Mouse (Mus musculus) liver, adult 2 months (tissue): ENCODE measurements at regions not wholly inside any gene's neighbourhood (a gene's known extent, or its start where the extent isn't known, plus 50 kb on each side); places are given as distances from the start of the nearest gene placed in this dataset.

Source experiments
- DNase-seq: peaks from one replicate; pipeline ENCODE4 v3.0.0-alpha.2; 2011; ENCODE audit warnings: low read depth, low spot score; ENCODE audit errors: extremely low read depth
- H3K27ac ChIP-seq: fragments of 200-500 bp; replicated peaks from 2 replicates; pipeline ENCODE4 v1.5.1; 2012; ENCODE audit warnings: low read depth, mild to moderate bottlenecking, control low read depth, inconsistent platforms, low read length; ENCODE audit not compliant: insufficient read depth
- H3K27me3 ChIP-seq: fragments of 200-500 bp; 2 replicates; pipeline ENCODE4 v1.6.1; 2012; ENCODE audit warnings: mild to moderate bottlenecking, moderate library complexity, low read length, inconsistent platforms; ENCODE audit not compliant: control insufficient read depth, insufficient read depth
- H3K36me3 ChIP-seq: fragments of 200-500 bp; 2 replicates; pipeline ENCODE4 v1.6.1; 2012; ENCODE audit warnings: low read length, inconsistent platforms; ENCODE audit not compliant: control insufficient read depth, insufficient read depth
- H3K4me1 ChIP-seq: fragments of 200-500 bp; 2 replicates; pipeline ENCODE4 v1.6.1; 2011; ENCODE audit warnings: low read length; ENCODE audit not compliant: control insufficient read depth, insufficient read depth
- H3K4me3 ChIP-seq: fragments of 200-500 bp; 2 replicates; pipeline ENCODE4 v1.5.1; 2011; ENCODE audit warnings: low read depth, mild to moderate bottlenecking, control low read depth, low read length, moderate library complexity; ENCODE audit not compliant: insufficient read depth
- H3K79me2 ChIP-seq: fragments of 200-500 bp; 2 replicates; pipeline ENCODE4 v1.6.1; 2012; ENCODE audit warnings: inconsistent platforms, mild to moderate bottlenecking, low read length, moderate library complexity; ENCODE audit not compliant: control insufficient read depth, insufficient read depth
- H3K9ac ChIP-seq: fragments of 200-500 bp; 2 replicates; pipeline ENCODE4 v1.6.1; 2012; ENCODE audit warnings: low read depth, mild to moderate bottlenecking, control low read depth, inconsistent platforms, low read length
- CTCF ChIP-seq: fragments of 200-500 bp; IDR thresholded peaks from 2 replicates; pipeline ENCODE4 v1.5.1; 2011; ENCODE audit warnings: low read depth, low read length, control low read depth
- POLR2A ChIP-seq: fragments of 200-500 bp; IDR thresholded peaks from 2 replicates; pipeline ENCODE4 v1.6.1; 2011; ENCODE audit warnings: low read length, control low read depth; ENCODE audit not compliant: insufficient read depth; ENCODE audit errors: extremely low read depth
- WGBS: fragments of 180-500 bp; shearing (Covaris S2); methylation state at CpG from one replicate; pipeline ENCODE4 v1.1.7; 2018; 5-methylcytosine and 5-hydroxymethylcytosine counted together

DNA sequence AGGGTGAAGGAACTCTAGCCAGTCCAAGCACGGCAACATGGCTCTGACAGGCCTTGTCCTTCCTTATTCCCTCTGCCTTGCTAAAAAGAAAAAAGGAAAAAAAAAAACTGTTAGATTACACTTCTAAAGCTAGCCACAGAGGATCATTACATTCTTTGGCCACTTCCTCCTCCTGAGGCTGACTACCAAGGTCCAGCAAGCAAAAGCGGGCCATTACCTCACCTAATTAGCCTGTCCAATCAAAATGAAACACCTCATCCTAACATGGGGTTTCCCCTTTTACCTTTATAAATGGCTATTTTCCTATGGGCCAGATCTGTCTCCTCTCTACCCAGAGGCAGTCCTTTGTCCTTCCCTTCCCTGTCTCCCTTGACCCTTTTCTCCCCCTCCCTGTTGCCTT is 102.2 kb downstream of the Pih1h3b start:
- 92% methylated on average over 2 of the region's 2 CpGs for WGBS
- no peaks in the 10 kb centered on the region for H3K36me3 ChIP-seq
- DNase-seq, result no peak
- H3K9ac ChIP-seq, result no peak overlapping the region
- no peak overlapping the region for H3K4me3 ChIP-seq
- H3K27me3 ChIP-seq, result no peaks in the 10 kb centered on the region
- H3K4me1 ChIP-seq, result no peaks in the 10 kb centered on the region
- TF ChIP-seq POLR2A (no peak), CTCF (no peak)
- no peaks in the 10 kb centered on the region for H3K79me2 ChIP-seq
- H3K27ac ChIP-seq, result no peak overlapping the region

DNA sequence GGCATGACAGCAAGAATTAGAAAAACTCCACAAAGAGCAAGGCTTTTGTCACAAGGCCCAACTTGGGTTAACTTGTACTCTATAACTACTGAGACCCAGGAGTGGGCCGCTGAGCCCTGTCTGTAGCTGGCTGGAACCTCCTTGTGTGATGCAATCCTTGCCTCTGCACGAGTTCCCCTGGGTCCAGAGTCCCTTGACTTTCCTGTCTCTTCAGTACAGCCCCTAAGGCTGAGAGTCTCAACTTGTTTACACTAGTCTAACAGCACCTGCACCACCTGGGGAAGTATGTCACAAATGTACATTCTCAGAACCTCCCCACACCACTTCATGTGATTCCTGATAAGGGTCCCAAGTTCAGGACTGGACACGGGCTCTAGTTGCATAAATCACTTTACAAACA is 103.3 kb downstream of the Pih1h3b start:
- Histone ChIP-seq H3K36me3 (no peaks in the 10 kb centered on the region), H3K4me3 (no peak overlapping the region), H3K79me2 (no peaks in the 10 kb centered on the region), H3K27me3 (no peaks in the 10 kb centered on the region), H3K9ac (no peak overlapping the region), H3K27ac (no peak overlapping the region), H3K4me1 (no peaks in the 10 kb centered on the region)
- TF ChIP-seq CTCF, result no peak
- TF ChIP-seq POLR2A, result no peak
- WGBS, result 19% methylated on average over 3 of the region's 3 CpGs
- DNase-seq, result peak; percentile 25

DNA sequence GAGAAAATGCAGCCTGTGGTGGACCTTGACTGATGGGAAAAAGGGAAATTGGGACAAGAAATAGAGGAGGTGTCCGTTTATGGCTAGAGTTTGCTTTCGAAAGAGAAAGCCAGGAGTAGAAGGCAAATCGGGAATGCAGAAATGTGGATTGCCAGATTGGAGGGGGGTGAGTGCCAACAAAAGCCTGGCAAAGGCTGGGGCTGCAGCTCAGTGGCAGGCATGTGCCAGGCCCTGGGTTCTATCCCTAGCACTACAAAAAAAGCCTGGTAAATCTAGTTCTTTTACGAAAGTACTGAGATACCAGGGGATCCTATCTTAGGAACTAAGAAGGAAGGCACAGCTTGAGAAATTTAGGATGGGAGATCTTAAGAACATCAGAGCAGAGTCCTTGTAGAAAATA is 117.2 kb downstream of the Pih1h3b start:
- Histone ChIP-seq H3K27me3 (no peaks in the 10 kb centered on the region), H3K79me2 (no peaks in the 10 kb centered on the region), H3K4me1 (no peaks in the 10 kb centered on the region), H3K27ac (no peak overlapping the region), H3K9ac (no peak overlapping the region), H3K36me3 (no peaks in the 10 kb centered on the region), H3K4me3 (no peak overlapping the region)
- TF ChIP-seq POLR2A (no peak), CTCF (no peak)
- DNase-seq, result no peak
- 69% methylated on average over 4 of the region's 4 CpGs for WGBS

DNA sequence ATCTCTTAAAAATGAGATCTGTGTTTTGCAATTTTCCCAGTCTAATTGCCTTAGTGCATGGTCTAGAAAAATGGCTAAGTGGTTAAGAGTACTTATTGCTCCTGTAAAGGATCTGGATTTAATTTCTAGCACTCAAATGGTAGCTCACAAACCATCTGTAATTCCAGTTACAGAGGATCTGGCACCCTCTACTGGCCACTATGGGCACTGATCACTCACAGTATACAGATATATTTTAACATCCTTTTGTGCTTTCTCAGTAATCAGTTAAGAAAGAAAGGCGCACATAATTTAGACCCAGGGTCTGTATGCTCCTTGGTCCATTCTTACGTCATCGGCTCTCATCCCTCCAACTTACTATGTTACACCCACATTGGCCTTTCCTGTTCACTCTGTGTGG is 120.3 kb downstream of the Pih1h3b start:
- H3K36me3 ChIP-seq, result no peaks in the 10 kb centered on the region
- no peak overlapping the region for H3K4me3 ChIP-seq
- 90% methylated on average over 3 of the region's 3 CpGs for WGBS
- H3K27ac ChIP-seq, result no peak overlapping the region
- H3K9ac ChIP-seq, result no peak overlapping the region
- DNase-seq, result peak; percentile 8
- no peaks in the 10 kb centered on the region for H3K79me2 ChIP-seq
- no peaks in the 10 kb centered on the region for H3K4me1 ChIP-seq
- TF ChIP-seq POLR2A, result no peak
- peak; percentile 30; the same call in 1 of the 2 replicates for TF ChIP-seq CTCF
- no peaks in the 10 kb centered on the region for H3K27me3 ChIP-seq

GRCm38 (mm10) chrX:140203676-140204075 is 138.4 kb upstream of the Frmpd3 start:
- no peaks in the 10 kb centered on the region for H3K79me2 ChIP-seq
- DNase-seq, result no peak
- H3K36me3 ChIP-seq, result no peaks in the 10 kb centered on the region
- TF ChIP-seq POLR2A, result no peak
- TF ChIP-seq CTCF, result no peak
- no peaks in the 10 kb centered on the region for H3K27me3 ChIP-seq
- no peak overlapping the region for H3K9ac ChIP-seq
- no peak overlapping the region for H3K4me3 ChIP-seq
- H3K4me1 ChIP-seq, result no peaks in the 10 kb centered on the region
- 76% methylated on average over 3 of the region's 3 CpGs for WGBS
- H3K27ac ChIP-seq, result no peak overlapping the region

DNA sequence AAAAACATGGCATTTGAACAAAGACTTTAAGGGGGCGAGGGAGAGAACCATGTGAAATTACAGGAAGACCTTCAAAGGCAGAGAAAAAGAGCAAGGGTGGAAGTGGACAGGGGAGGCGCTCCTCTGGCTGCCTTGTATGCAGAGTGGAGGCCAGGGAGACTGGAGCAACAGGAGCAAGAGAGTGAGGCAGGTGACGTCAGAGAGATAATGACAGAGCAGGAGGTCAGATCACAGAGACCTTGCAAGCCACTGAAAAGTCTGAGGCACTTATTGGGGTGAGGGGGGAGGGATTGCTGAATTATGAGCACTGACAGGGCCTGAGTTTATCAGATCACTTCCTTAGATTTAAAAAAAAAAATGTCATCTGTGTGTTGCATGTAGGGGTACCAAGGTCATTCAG is 133.3 kb upstream of the Frmpd3 start:
- TF ChIP-seq CTCF (no peak), POLR2A (no peak)
- H3K36me3 ChIP-seq, result no peaks in the 10 kb centered on the region
- no peak overlapping the region for H3K27ac ChIP-seq
- H3K4me3 ChIP-seq, result no peak overlapping the region
- WGBS, result 74% methylated on average over 3 of the region's 3 CpGs
- H3K4me1 ChIP-seq, result no peaks in the 10 kb centered on the region
- H3K27me3 ChIP-seq, result no peaks in the 10 kb centered on the region
- no peaks in the 10 kb centered on the region for H3K79me2 ChIP-seq
- DNase-seq, result no peak
- H3K9ac ChIP-seq, result no peak overlapping the region
